Mouse (Mus musculus) bone marrow macrophage, adult 2 months (primary cell): Measurements from ENCODE around the gene Hscb. TPM values are rescaled to one million over a fixed set of nuclear protein-coding genes. Genes with fewer than 3 reads are reported as not detected.
"Not testable (repeated sequence)": the region's sequence is repeated elsewhere in the genome, so short reads cannot be mapped to it uniquely, and the experiment has no call there.

Experiments used
- H3K27ac ChIP-seq: 2 replicates; pipeline ENCODE4 v1.5.1; 2012; ENCODE audit warnings: low read depth, low read length; ENCODE audit not compliant: insufficient read depth
- H3K4me1 ChIP-seq: 2 replicates; pipeline ENCODE4 v1.6.1; 2012; ENCODE audit warnings: low read length; ENCODE audit not compliant: control insufficient read depth, insufficient read depth
- H3K4me3 ChIP-seq: 2 replicates; pipeline ENCODE4 v1.5.1; 2012; ENCODE audit warnings: mild to moderate bottlenecking, low read length, moderate library complexity; ENCODE audit not compliant: insufficient read depth
- CTCF ChIP-seq: IDR thresholded peaks from 2 replicates; pipeline ENCODE4 v1.5.1; 2012; ENCODE audit warnings: low read depth, mild to moderate bottlenecking, low read length, moderate library complexity
- POLR2A ChIP-seq: IDR thresholded peaks from 2 replicates; pipeline ENCODE4 v1.6.1; 2012; ENCODE audit warnings: mild to moderate bottlenecking, low read depth, low read length, borderline replicate concordance
- polyA plus RNA-seq: library from polyadenylated mRNA; stranded (reverse); fragments of >200 nt; gene quantifications from 2 replicates; pipeline ENCODE4 v1.2.4, GENCODE M21; 2012; ENCODE audit not compliant: missing spikeins, insufficient read depth, insufficient read length

Hscb gene
- polyA plus RNA-seq, 1 experiment: 58.7 TPM

GRCm38 (mm10) chr5:110868460-110868859 lies 28.9 kb upstream of the Hscb start:
- Histone ChIP-seq H3K27ac (no peak overlapping the region), H3K4me3 (no peak overlapping the region), H3K4me1 (no peaks in the 10 kb centered on the region)
- no peak for TF ChIP-seq POLR2A
- no peak for TF ChIP-seq CTCF

DNA sequence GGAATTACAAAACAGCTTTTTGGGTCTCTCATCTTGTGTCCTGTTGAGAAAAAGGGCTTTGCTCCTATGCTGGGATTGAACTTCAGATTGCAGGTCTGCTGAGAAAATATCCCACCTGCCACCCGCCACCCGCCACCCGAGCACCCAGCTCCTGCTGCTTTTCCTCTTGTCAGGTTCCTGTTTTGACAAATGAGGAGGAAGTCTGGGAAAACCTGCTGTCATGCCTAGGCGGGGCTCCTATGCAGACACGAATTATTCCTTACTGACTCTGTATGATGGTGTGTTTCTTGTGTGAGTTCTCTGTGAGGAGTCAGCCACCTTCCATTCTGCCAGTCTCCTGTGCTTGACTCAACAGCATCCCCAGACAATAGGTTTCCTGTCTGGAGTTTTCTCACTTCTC lies 20.9 kb upstream of the Hscb start:
- no peak overlapping the region for H3K4me3 ChIP-seq

DNA sequence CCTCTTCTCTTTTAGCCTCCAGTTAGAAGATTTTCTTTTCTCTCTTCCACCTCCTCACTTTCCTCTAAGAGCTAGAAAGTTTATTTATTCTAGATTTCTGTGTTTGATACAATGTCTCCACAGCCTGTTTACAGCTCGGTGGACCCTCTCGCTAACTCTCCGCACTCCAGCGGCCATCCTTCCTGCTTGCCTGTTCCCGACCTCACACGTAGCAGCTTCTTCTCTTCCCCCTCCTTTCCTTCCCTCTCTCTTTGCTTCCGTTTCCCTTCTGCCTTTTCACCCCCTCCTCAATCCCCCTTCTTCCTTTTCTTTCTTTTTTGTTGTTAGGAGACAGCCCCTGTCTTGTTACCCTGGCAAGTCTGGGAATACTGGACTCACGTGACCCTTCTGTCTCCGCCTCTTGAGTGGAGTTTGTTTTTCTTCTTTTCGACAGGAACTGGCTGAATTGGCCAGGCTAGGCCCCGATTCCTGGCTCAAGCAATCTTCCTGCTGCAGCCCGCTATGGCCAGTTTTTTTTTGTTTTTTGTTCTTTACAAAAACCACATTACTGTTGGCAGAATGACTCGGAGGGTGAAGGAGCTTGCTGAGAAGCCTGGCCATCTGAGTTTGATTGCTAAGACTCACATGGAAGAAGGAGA lies 19.6 kb upstream of the Hscb start:
- Histone ChIP-seq H3K27ac (no peak overlapping the region), H3K4me3 (no peak overlapping the region), H3K4me1 (peaks cover 4% of the 10 kb centered on the region; the same call in 1 of the 2 replicates)
- no peak for TF ChIP-seq POLR2A
- no peak for TF ChIP-seq CTCF

More for the DNA sequence above, 20.9 kb upstream of the Hscb start:
- TF ChIP-seq POLR2A: no peak
- no peak for TF ChIP-seq CTCF
- Histone ChIP-seq H3K4me1 (peaks cover 4% of the 10 kb centered on the region; the same call in 1 of the 2 replicates), H3K27ac (no peak overlapping the region)

- Histone ChIP-seq H3K4me1 (peaks cover 4% of the 10 kb centered on the region; the same call in 1 of the 2 replicates), H3K27ac (no peak overlapping the region), H3K4me3 (no peak overlapping the region)
- TF ChIP-seq CTCF (no peak), POLR2A (no peak)
Observed at GRCm38 (mm10) chr5:110857091-110857490, 17.5 kb upstream of the Hscb start.

DNA sequence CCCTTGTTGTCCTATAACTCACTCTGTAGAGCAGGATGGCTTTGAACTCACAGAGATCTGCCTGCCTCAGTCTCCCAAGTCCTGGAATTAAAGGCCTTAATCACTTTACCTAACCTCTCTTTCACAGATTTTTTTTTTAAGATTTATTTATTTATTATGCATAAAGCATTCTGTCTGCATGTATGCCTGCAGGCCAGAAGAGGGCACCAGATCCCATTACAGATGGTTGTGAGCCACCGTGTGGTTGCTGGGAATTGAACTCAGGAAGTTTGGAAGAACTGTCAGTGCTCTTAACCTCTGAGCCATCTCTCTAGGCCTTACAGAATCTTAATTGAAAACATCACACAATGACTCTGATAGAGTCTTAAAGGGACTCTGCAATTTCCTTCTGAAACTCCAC lies 13.4 kb upstream of the Hscb start:
- TF ChIP-seq POLR2A (no peak), CTCF (no peak)

DNA sequence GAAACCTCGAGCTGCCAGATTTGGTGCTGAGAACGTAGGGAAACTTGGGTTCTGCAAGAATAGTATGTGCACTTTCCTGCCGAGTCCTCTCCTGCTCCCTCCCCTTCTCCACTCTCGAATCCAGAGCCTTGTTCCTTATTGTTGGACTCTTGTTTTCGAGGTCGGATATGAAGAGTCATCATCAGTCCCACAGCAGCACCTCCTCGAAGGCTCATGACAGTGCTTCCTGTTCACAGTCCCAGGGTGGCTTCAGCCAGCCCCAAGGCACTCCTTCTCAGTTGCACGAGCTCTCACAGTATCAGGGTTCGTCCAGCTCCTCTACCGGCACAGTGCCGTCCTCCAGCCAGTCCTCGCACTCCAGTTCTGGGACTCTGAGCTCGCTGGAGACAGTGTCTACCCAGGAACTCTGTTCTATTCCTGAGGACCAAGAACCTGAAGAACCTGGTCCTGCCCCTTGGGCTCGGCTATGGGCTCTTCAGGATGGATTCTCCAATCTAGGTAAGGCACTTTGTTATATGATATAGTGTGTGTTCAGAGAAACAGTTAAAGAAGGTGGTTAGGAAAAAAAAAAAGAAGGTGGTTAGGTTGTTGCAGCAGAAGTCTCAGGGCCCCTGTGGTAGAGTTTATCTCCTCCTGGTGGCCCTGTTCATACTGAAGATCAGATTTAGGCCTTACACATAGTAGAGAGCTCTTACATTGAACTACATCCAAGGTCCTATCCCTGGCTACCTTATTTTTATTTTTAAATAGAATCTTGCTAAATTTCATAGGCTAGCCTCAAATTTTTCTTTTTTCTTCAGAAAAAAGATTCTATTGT lies 1.7 kb upstream of the Hscb start:
- peaks cover 15% of the 10 kb centered on the region for H3K4me1 ChIP-seq
- peak overlapping the region; percentile 70; the same call in 1 of the 2 replicates for H3K4me3 ChIP-seq
- H3K27ac ChIP-seq: no peak overlapping the region
- no peak for TF ChIP-seq POLR2A
- no peak for TF ChIP-seq CTCF

More for the DNA sequence above, 13.4 kb upstream of the Hscb start:
- no peaks in the 10 kb centered on the region for H3K4me1 ChIP-seq
- no peak overlapping the region for H3K27ac ChIP-seq
- H3K4me3 ChIP-seq: no peak overlapping the region

DNA sequence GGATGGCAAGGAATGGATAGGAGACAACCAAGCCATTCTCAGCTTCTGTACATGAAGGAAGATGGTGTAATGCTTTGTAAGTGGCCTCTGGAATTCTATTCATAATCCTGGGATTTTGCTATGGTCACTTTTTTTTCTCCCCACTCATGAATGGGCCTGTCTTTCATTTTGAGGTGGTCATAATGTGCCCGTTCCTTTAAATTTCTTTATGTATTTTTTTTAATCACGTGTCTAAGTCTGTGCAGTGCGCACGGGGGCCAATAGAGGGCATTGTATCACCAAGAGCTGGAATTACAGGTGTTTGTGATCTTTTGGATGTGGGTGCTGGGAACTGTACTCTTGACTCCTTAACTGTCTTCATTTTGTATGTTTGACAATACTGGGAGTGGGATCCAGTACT lies 888 bp upstream of the Hscb start:
- peaks cover 15% of the 10 kb centered on the region for H3K4me1 ChIP-seq
- H3K4me3 ChIP-seq: peak overlapping the region; percentile 70
- peak overlapping the region; percentile 79 for H3K27ac ChIP-seq
- TF ChIP-seq POLR2A (no peak), CTCF (no peak)

DNA sequence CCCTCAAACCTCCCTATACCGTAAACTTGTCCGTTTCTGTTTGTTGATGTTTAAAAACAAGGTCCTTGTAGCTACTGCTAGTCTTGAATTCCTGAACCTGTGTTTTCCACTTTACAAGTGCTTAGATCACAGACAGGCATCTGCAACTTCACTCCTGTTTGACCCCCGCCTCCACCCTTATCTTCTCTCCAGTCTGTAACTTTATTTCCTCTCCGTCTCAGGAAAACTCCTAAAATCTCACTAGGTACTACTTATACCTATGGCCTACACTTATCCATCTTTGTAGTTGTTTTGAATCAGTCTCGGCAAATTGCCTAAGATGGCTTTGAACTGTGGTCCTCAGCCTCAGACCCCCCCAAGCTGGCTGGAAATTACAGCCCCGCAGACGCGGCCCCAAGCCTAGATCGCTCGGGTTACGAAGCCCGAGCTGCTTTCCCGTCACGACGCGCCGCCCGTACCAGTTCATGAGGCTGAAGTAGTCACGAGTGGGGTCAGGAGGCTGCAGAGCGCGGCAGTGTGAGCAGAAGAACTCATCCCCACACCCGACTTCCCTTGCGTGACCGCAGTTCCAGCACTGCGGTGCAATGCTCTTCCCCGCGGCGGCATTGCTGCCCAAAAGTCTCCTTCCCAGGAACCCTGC lies 419 bp downstream of the Hscb start:
- TF ChIP-seq POLR2A: 0 out of 2 replicates have a peak, but pooled peaks have one; percentile 63
- TF ChIP-seq CTCF: no peak
- Histone ChIP-seq H3K4me1 (peaks cover 15% of the 10 kb centered on the region), H3K27ac (peak overlapping the region; percentile 85), H3K4me3 (peak overlapping the region; percentile 85)

DNA sequence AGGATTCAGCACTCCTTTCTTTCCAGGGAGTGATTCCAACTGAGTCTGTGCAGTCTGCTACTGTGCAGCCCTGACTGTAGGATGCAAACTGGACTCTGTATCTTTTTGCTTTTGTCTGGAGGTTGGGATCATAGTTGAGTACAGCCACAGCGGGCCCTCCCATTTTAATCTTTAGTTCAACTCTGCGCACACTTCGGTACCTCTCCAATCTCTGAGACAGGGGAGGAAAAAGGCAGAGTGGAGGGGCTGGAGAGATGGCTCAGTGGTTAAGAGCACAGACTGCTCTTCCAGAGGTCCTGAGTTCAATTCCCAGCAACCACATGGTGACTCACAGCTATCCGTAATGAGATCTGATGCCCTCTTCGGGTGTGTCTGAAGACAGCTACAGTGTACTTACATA lies 1.6 kb downstream of the Hscb start:
- peaks cover 15% of the 10 kb centered on the region for H3K4me1 ChIP-seq
- H3K4me3 ChIP-seq, H3K27ac ChIP-seq: not testable (repeated sequence)

DNA sequence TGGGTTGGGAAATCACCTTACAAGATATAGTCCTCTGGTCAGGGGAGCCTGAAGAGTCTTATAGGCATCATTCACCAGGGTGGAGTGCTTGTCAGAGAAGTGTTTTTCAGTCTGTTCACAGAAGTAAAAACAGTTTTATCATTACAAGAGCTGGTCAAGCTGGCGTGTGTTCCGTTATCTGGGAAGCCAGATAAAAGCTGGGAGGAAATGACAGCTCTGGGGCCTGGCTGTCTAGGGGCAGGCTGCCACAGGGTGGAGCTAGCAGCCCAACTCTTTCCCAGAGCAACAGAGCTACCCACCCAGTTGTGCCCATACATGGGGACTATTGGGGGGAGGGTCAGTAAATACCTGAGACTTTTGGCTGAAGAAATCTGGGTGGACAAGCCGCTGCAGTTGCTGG lies 3.6 kb downstream of the Hscb start:
- H3K27ac ChIP-seq: no peak overlapping the region
- H3K4me3 ChIP-seq: no peak overlapping the region
- TF ChIP-seq CTCF: 0 out of 2 replicates have a peak, but pooled peaks have one; percentile 14
- TF ChIP-seq POLR2A: no peak
- peaks cover 11% of the 10 kb centered on the region for H3K4me1 ChIP-seq
